Mouse (Mus musculus) lung, postnatal 0 days (tissue): ENCODE results near the gene Pcca.

ENCODE experiments used
- CTCF ChIP-seq: IDR thresholded peaks from 2 replicates; pipeline ENCODE4 v1.5.1; 2016; ENCODE audit warnings: antibody characterized with exemption, mild to moderate bottlenecking
- EP300 ChIP-seq: IDR thresholded peaks from 2 replicates; pipeline ENCODE4 v1.6.1; 2016; ENCODE audit warnings: antibody characterized with exemption, mild to moderate bottlenecking, control low read depth

- TF ChIP-seq CTCF, result no peak
- TF ChIP-seq EP300, result no peak
Measured at GRCm38 (mm10) chr14:122602701-122603100, 68.6 kb downstream of the Pcca start.
